Mouse (Mus musculus) forelimb bud, embryonic 11.5 days (tissue): ENCODE measurements around the gene 4933424G06Rik.
"Not testable (repeated sequence)": the region's sequence is repeated elsewhere in the genome, so short reads cannot be mapped to it uniquely, and the experiment has no call there.

Source experiments
- DNase-seq: peaks from one replicate; pipeline ENCODE4 v3.0.0-alpha.2; 2012; ENCODE audit warnings: low read depth, low spot score

4933424G06Rik gene

DNA sequence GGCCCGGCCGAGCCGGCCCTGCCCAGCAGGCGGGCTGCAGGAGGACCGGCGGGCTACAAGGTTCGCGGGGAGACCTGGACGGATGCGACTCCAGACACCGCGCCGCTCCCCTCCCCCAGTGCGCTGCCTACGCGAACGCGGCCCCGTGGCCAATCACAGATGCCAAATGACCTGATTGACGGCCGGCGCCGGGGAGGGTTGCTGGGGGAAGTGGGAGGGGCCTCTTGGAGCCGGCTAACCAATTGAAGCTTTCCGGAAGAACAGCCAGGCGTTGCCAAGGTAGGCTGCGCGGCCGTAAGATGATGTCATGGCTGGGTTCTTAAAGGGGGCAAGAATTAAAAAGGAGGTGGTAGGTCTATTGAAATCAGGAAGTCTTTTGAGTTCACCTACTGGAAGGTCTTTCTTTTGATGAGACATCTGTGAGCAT is at the start of gene 4933424G06Rik:
TSS of gene 4933424G06Rik (plus strand) at position 296 of the 427 bp plus-strand sequence.
- DNase-seq = peak; percentile 96

DNA sequence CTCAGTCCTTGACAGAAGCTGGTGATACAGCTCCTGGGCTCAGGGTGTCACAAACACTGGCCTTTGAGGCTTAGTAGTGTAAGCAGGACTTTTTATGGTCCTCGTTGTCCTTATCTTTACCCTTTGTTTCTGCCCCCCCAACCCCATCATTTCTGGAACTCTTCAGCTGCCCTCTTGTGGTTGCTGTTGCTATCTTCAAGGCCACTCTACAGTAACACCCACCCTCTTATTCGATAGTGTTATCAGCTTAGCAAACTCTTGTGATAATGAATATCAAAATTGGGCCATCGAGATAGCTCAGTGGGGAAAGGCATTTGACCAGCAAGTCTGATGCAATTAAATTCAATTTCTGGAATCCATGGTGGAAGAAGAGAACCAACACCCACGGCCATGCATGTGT is 45.5 kb upstream of the 4933424G06Rik start:
- no peak for DNase-seq

DNA sequence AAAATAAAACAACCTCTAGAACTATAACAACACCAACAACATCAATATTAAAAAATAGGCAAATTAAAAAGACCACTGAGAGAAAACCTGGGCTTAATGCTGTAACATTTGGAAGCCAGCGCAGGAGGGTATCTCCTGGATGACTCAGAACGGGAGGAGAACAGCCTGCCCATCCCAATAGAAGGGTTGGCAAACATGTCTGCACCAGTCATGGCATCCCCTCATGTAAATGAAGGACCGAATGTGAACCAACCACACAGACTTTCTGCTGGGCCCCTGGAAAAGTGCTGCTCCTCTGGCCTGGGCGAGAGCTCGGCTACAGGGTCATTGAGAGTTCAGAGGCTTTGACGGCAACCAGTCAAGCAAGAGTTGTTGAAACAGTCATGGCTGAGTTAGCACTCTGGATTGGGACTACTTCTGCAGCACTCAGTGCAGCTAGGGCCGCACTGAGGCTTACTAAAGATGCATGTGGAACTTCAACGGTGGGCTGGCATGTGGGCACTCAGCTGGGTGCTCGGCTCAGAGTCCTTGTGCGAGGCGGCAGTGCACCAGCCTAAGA is 44.7 kb upstream of the 4933424G06Rik start:
- DNase-seq = no peak

DNA sequence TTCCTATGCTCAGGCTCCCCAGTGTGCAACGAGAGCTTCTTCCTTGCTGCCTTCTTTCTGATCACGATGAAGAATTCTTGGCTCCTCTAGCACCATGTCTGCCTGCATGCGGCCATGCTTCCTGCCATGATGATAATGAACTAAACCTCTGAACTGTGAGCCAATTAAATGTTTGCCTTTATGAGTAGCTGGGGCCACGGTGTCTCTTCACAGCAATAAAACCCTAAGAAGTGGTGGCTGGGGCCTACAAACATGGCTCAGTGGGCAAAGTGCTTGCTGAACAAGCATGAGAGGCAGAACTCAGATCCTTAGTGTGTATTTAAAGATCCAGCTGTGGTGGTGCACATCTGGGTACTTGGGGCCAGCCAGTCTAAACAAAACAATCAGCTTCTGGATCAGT is 44.0 kb upstream of the 4933424G06Rik start:
- DNase-seq = no peak

DNA sequence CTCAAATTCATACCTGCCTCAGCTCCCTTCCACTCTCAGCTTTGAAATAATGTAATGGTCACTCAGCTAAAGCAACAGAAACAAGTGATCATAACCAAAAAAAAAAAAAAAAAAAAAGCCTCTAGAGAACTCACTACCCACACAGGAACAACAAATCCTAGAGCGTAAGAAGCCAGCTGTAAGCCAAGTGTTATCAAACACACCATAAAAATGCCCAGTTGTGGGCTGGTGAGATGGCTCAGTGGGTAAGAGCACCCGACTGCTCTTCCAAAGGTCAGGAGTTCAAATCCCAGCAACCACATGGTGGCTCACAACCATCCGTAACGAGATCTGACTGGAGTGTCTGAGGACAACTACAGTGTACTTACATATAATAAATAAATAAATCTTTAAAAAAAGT is 41.9 kb upstream of the 4933424G06Rik start:
- DNase-seq = not testable (repeated sequence)

DNA sequence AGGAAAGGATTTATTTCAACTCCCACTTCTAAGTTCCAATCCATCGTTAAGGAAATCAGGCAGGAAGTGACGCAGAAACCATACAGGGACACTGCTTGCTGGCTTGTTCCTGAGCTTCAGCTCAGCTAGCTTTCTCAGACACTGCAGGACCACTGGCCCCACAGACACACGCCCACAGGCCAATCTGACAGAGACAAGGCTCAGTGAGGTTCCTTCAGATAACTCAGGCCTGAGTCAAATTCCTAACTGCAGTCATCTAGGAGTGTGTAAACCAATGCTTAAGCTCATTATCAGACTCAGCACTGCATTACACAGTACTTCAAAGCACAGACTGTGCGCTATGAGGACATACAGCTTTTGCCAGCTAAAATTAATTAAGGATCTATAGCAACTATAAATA is 39.7 kb upstream of the 4933424G06Rik start:
- no peak for DNase-seq

DNA sequence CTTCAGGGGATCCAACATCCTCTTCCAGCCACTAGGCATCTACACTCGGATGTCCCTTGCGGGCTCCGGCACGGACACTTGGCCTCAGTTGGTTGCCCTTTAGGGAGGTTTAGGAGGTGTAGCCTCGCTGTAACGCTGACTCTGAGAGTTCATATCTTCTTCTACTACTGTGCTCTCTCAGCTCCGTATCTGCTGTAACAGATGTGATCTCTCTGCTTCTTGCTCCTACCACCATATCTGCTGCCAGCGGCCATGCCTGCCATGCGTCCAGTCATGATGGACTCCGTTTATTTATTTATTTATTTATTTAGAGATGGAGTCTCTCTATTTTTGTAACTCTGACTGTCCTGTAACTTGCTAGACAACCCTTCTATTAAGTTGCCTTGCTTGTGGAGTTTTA is 38.7 kb upstream of the 4933424G06Rik start:
- no peak for DNase-seq

DNA sequence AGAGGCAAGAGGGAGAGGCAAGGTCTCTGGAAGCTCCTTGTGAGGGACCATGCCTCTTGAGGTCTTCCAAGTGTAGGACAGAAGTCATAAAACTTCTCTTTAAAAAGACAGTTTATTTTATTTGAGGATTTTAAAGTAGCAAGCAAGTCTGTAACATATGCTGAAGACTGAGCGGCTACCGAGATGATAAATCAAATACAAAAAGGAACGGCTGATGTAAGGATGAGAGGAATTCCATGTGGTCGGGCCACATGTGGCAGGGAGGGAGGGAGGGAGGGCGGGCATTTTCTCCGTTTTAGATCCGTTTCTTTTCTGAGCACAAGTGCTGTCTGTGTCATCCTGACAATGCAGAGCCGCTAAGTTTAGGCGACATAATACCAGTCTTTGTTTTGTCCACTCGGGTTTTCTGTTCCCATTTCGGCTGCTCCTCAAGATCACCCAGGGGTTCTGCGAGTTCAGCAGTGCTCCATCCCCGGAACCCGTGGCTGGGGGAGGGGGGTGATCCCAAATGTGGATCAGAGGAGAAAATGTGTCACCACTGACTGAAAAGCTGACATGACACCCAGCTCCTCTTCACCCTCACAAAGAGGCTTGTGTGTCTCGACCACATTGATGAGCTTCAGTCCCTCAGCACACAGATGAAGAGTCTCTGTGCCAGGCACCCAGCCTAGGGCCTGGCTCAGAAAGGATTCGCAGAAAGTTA is 37.1 kb upstream of the 4933424G06Rik start:
- DNase-seq = no peak

DNA sequence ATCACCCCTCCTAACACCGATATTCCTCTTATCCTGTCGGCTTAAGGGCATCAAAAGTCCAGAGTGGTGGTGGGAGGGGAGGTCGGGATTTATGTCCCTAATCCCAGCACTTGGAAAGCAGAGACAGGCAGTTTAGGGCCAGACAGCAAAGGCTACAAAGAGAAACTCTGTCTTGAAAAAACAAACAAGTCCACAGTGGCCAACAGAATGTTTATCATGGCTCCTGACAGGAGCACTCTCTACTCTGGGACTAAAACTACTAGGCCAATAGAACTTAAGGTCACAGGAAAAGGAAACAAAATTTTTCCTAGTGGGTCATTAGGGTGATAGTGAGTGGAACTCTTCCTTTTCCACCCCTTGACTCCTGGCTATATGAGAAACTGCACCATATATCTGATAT is 35.0 kb upstream of the 4933424G06Rik start:
- DNase-seq = no peak

DNA sequence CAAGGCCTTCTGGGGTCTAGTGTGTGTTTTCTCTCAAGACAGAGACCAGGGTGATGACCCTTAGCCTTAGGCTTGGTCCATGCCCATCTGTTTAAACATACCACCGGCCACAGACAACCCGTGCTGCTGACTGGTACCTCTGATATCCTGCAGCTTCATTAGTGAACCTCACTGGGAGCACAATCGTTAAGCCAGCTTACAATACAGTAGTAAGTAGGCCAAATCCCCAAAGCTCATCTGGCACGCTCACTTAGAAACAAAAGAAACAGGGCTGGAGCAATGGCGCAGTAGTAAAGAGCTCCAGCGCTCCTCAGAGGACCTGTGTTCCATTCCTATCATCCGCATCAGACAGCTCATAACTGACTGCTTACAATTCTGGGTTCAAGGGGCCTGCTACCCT is 29.1 kb upstream of the 4933424G06Rik start:
- DNase-seq = no peak

DNA sequence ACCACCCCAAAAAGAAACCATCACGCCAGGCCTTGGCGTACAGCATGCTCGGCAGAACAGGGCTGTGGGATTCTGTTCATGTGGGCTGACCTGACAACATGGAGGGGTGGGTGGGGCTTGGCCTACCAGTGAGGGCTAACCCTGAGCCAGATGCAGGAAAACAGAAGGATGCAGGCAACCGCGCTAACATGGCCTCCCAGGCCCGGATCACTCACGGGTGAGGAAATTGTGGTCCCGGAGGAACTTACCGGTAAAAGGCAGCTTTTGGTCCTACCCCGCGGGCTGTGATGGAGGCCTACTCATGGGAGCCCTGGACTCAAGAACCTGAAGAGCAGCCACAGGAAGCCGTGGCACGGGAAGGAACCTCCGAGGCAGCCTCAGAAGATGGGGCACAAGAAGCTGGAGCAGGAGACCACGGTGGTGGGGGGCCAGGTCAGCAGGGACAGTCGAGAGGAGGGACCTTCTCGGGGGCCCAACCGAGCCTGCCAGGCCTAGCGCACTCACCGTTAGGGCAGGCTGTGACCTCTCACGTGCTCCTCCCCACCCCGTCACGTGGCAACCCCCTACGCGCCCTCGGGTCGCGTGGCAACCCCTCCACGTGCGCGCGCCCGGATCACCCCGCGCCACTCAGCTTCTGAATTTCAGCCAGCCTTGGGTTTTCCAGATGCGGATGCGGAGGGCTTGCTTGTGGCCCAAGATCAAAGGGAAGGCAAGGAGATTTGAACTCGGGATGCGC is 27.2 kb upstream of the 4933424G06Rik start, which contains the start of gene Fam178b:
TSS of gene Fam178b (minus strand) at position 564 of the 736 bp plus-strand sequence.
- DNase-seq = no peak

DNA sequence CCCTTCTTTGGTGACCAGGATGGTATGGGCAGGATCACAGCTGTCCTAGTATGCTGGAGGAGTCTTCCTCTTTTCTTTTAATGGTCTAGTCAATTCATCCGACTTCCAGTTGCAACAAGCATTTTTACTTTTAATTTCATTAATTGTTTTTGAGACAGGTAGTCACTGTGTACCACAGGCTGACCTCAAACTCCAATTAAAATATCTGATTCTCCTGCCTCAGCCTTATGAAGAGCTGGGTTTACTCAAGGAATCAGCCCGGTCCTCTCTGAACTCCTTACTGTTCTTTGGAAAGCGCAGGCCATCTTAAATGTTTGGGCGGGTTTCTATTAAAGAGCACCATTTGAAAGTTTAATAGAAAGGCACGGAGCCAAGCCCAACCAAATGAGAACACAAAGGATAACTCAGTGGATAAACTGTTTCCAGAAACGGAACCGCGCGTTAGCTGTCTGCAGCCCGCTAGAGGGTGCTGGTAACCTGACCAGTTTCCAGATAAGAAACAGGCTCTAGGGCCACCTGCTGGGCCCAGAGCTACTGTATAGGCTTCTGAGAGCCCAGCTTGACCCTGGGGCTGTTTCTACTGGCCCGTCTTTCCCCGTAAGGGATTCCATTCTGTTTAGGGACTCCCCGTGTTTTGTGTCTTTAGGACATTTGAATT is 26.0 kb upstream of the 4933424G06Rik start:
- peak; percentile 80 for DNase-seq

DNA sequence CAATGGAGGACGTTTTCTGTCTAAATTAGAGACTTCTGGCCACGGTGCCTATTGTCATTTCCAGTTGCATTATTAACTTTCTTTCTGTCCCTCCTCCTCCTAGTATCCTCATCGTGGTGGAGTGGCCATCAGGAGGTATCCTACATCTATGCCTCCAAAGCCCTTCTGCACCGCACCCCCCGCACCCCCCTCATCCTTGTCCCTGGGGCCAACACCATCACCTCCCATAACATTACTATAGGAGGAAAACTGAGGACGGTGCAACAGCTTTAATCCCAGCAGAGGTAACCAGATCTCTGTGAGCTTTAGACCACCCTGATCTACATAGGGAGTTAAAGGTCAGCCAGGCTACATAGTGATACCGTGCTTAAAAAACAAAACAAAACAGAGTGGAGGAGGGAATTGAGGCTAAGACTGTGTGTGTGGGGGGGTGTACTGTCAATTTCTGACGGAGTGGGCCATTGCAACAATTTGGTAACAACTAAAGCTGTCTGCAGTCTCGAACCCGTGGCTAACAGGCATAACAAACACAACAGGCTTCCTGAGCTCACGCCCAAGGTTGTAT is 19.2 kb upstream of the 4933424G06Rik start:
- no peak for DNase-seq

DNA sequence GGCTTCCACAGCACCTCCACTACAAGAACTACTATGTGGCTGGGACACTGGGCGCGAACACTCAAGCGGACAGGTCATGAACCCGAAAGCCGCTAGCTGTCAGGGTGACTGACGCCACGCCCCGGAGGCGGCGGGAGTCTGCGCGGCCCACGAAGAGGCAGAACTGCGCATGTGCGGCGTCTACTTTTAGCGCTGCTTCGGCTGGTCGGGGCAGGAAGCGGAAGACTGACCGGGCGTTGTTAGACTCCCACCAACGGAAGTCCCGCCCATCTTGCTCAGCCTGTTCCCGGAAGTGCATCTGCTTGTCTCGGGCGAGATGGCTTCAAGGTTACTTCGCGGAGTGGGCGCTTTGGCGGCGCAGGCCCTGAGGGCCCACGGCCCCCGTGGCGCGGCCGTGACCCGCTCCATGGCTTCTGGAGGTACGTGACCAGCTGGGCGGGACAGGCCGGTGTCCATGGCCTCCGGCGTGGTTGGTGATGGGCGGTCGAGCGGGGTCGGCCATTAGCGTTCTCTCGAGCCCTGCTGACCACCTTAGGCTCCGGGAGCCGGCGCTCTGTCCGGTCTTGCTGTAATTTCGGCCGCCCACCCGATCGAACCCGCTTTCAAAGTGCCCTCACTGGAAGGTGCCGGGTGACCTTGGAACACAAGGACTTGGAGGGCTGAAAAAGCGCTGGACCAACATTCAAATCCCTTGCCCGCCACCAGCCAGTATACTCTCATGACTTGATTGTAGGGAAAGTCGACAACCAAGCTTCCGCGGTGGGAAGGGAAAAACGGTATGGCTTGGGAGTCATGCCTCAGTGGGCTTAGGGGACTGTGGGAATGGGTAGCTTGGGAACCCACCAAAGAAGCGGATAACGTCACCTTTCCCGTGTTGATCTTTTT is 18.4 kb upstream of the 4933424G06Rik start, which contains the start of gene Cox5b:
TSS of gene Cox5b (plus strand) at position 179 of the 885 bp plus-strand sequence.
- peak; percentile 98 for DNase-seq

DNA sequence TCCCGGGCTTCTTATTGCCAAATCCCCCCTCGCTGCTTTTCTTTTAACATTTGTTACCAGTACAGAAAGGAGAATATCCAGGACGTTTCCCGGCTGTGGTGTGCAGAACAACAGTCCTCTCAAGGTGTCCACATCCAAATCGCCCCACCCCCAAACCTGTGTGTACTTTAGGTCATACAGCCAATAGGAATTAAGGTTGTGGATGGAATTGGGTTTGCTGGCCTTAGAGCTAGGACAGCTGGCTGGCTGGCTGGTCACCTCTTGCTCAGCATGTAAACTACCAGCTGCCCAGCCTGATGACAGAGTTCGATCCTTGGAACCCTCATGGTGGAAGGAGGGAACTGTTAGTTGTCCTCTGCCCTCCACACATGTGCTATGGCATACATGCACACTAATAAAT is 15.1 kb upstream of the 4933424G06Rik start:
- DNase-seq = no peak

DNA sequence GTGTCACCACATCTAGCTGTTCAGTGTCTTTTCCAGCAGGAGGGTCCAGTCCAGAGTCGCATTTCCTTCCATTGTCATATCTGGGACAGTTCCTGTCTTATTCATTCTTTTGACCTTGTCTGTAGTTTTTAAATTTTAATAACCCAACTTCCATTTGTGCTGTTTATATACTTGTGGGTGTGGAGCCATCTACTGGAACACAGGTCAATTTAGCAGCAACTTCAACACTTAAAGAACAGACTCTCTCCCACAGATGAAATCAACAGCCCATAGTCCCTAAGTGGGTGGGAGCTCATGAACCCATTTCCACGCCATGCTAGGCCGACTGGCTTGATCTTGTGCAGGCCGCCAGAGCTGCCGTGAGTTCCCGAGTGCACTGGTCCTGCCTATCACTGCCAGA is 13.5 kb upstream of the 4933424G06Rik start:
- DNase-seq = no peak

DNA sequence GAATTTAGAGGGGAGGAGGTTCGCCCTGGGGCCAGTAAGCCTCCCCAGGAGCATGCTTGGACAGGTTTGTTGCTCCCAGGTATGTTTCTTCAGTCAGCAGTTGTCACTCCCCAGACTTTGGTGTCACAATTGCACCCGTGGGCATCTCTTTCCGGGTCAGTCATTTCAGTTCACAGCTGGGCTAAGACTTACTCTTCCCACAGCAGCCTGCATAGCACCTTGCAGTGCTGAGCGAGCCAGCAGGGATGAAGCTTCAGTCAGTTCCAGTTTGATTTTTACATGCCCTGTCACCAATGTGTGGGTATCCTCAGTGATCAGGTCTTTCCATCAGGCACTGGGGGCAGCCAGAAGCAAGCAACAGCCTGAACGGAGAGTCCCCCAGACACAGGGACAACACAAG is 12.9 kb upstream of the 4933424G06Rik start:
- DNase-seq = no peak

DNA sequence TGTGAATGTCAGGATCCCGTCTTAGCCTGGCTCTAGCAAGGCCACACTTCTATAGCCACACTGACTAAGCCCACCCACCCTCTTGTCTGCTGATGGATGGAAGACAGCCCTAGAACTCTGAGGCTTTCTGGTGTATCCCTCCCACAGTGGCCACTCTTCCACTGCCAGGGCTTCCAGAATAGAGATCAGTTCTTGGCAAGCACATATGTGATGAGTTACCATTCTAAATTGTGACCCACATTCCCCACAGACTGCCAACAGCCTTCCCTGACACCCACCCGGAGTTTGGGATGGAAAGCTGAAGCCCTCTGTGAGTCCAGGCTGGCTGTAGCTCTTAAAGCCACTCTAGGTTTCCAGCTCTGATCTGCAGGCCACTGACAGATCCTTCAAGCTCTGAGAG is 2.8 kb upstream of the 4933424G06Rik start:
- DNase-seq = no peak

DNA sequence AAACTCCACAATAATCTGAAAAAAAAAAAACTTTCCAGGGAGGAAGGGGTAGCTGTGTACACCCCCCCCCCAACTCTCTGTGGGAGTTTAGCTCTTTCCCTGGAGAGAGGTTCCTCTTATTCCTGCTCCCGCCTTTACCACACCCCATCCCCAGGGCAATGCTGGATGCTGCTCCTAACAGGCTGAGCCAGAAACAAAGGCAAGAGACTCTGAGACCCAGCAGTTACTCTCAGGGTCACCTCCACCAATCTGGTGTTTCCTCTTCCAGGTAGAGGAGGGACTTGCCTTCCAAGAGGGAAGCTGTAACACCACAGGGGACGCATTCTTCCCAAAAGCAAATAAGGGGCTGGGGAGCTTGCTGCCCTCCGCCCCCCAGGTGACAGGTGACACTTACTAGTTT is 2.2 kb upstream of the 4933424G06Rik start:
- DNase-seq = no peak

DNA sequence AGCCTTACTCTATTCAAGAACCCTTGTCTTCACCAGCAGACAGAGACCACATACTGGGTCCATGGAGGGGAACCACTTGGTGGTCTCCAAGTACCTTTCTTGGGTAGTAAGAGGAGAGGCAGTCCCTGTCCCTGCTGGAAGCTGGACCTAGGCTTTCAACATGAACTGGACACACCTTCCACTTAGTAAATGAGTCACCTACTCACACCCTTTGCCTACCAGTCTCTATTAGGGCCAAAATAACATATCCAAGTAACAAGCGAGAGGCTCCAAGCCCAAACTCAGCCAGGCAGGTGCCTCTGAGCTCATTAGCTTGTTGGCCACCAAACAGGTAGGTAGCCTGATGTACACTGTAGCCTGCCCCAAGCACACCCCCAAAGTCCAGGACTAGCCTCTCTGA is 1.3 kb upstream of the 4933424G06Rik start:
- no peak for DNase-seq
